Mouse (Mus musculus) thymus, postnatal 4 days (tissue): ENCODE results near the gene Sema3a.

Source experiments
- DNase-seq: peaks from one replicate; pipeline ENCODE4 v3.0.0; 2021

Sema3a gene

GRCm38 (mm10) chr5:13125241-13125692, at the start of gene Sema3a:
TSS of gene Sema3a (plus strand) at chr5:13125414.
- DNase-seq = no peak

GRCm38 (mm10) chr5:13084777-13085439, 40.3 kb upstream of the Sema3a start:
- DNase-seq = no peak

GRCm38 (mm10) chr5:13090431-13090830, 34.8 kb upstream of the Sema3a start:
- DNase-seq = no peak

GRCm38 (mm10) chr5:13109522-13109921, 15.7 kb upstream of the Sema3a start:
- no peak for DNase-seq

- DNase-seq = no peak
Measured at GRCm38 (mm10) chr5:13117236-13117635, 8.0 kb upstream of the Sema3a start.

- no peak for DNase-seq
Measured at GRCm38 (mm10) chr5:13125757-13126156, 543 bp downstream of the Sema3a start.

GRCm38 (mm10) chr5:13126196-13126595, 982 bp downstream of the Sema3a start:
- no peak for DNase-seq

- DNase-seq = no peak
Measured at GRCm38 (mm10) chr5:13127121-13127520, 1.9 kb downstream of the Sema3a start.

- no peak for DNase-seq
Measured at GRCm38 (mm10) chr5:13144733-13145457, 19.7 kb downstream of the Sema3a start.

- DNase-seq = no peak
Measured at GRCm38 (mm10) chr5:13149909-13150308, 24.7 kb downstream of the Sema3a start.

GRCm38 (mm10) chr5:13151002-13151401, 25.8 kb downstream of the Sema3a start:
- no peak for DNase-seq

- DNase-seq = no peak
Measured at GRCm38 (mm10) chr5:13157761-13158612, 32.8 kb downstream of the Sema3a start.

- no peak for DNase-seq
Measured at GRCm38 (mm10) chr5:13182186-13182585, 57.0 kb downstream of the Sema3a start.

- no peak for DNase-seq
Measured at GRCm38 (mm10) chr5:13197886-13198285, 72.7 kb downstream of the Sema3a start.

GRCm38 (mm10) chr5:13199709-13200108, 74.5 kb downstream of the Sema3a start:
- DNase-seq = no peak

- no peak for DNase-seq
Measured at GRCm38 (mm10) chr5:13255353-13255752, 130.1 kb downstream of the Sema3a start.

- DNase-seq = no peak
Measured at GRCm38 (mm10) chr5:13256321-13256720, 131.1 kb downstream of the Sema3a start.

- no peak for DNase-seq
Measured at GRCm38 (mm10) chr5:13263087-13263486, 137.9 kb downstream of the Sema3a start.

- no peak for DNase-seq
Measured at GRCm38 (mm10) chr5:13263539-13263938, 138.3 kb downstream of the Sema3a start.

GRCm38 (mm10) chr5:13312667-13313066, 187.5 kb downstream of the Sema3a start:
- DNase-seq = no peak

GRCm38 (mm10) chr5:13313977-13314376, 188.8 kb downstream of the Sema3a start:
- DNase-seq = no peak

GRCm38 (mm10) chr5:13318728-13319429, 193.7 kb downstream of the Sema3a start:
- DNase-seq = no peak

- no peak for DNase-seq
Measured at GRCm38 (mm10) chr5:13320138-13320537, 194.9 kb downstream of the Sema3a start.
